ENCODE assay signal across 25 mouse cellular contexts in the genomic region with DNA sequence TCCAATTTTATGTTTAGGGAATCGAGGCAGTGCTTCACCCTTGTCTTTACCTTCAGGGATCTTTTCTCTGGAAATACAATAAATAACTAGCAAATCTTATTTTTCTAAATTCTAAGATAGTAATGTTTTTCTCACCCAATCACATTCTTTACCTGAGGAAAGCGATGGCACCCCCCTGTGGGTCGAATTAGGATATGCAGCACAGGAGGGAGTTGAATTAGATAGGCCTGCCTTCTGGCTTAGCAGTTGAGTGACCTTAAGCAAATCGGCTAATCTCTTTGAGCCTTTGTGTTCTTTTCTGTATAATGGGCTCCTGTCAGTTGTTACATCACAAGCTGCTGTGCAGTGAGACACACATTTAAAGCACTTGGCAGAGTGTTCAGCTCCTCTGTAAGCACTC. TPM values are rescaled to one million over a fixed set of nuclear protein-coding genes. Genes with fewer than 3 reads are reported as not detected.
DNase-seq lines count a peak whose midpoint lies in the region; TF ChIP-seq lines count a peak whose summit lies in the region.
"Had no signal": no experiment of that assay in that cellular context is flagged by ENCODE, and none has a peak within 500 bp of the region (broad histone marks: within the 10 kb centered on the region; RNA-seq: fewer than 3 reads in every experiment).

No protein-coding gene starts in this region.

- H3K4me2 ChIP-seq in CH12.LX (ENCODE audit: insufficient read depth, low read depth, poor library complexity, severe bottlenecking) = no peak overlapping the region
- H3K4me2 ChIP-seq: embryonic facial prominence, embryonic 12.5 days; forebrain, embryonic 15.5 days; hindbrain, embryonic 12.5 days had no signal

- H3K27ac ChIP-seq in CH12.LX (ENCODE audit: insufficient read depth, low read depth) = no peak overlapping the region
- H3K27ac ChIP-seq: embryonic facial prominence, embryonic 12.5 days; forebrain, embryonic 15.5 days; gastrocnemius, adult 2 months; hindbrain, embryonic 12.5 days had no signal

- dilution Hi-C loops in CH12.LX (cut with MboI; ENCODE audit: extremely low pct_ligation_motif_present, extremely low pct_unique_long_range_greater_than_20kb, low sequenced_read_pairs) = no loop called here

- in situ Hi-C loops in CH12.LX (cut with MboI; ENCODE audit: low pct_ligation_motif_present, low pct_unique_long_range_greater_than_20kb, low sequenced_read_pairs) = no loop called here

- H3K36me3 ChIP-seq in CH12.LX (replicated peaks in 1 of 2; ENCODE audit: control insufficient read depth in 1 of 2, insufficient read depth in 1 of 2, low read length in 1 of 2) = no peaks in the 10 kb centered on the region
- H3K36me3 ChIP-seq: embryonic facial prominence, embryonic 12.5 days; forebrain, embryonic 15.5 days; hindbrain, embryonic 12.5 days had no signal

- H3K79me2 ChIP-seq in CH12.LX (replicated peaks; ENCODE audit: control insufficient read depth, extremely low read depth, insufficient read depth, poor library complexity, severe bottlenecking) = no peaks in the 10 kb centered on the region

- peak; percentile 60 to 65 for DNase-seq in cerebellum, postnatal 10 days
- DNase-seq in cerebellum, adult 11 months = no peak
- peak; percentile 35 for DNase-seq in layer of hippocampus, adult 11-12 months (ENCODE audit: low spot score)
- no peak for DNase-seq in layer of hippocampus, postnatal 36 days
- peak; percentile 41 for DNase-seq in CH12.LX (ENCODE audit: extremely low read depth)
- DNase-seq in brain, embryonic 14.5 days (ENCODE audit: low read depth) = no peak
- no peak for DNase-seq in adrenal gland, postnatal 36 days
- no peak for DNase-seq in frontal cortex, postnatal 25 days (ENCODE audit: low spot score in 2 of 2)
- DNase-seq: adrenal gland, adult 2 months; B cell, adult 2 months; gastrocnemius, adult 2 months; kidney, adult 18-20 months; kidney, postnatal 14 days; liver; liver, postnatal 0 days; lung, postnatal 36 days; retina, postnatal 1 day; thymus, postnatal 4 days had no signal

- peak; percentile 42 for TF ChIP-seq RAD21 in CH12.LX (IDR thresholded peaks at IDR 0.05; ENCODE audit: low read depth, low read length)

- TF ChIP-seq EP300 in CH12.LX (IDR thresholded peaks at IDR 0.05; ENCODE audit: low read length) = no peak

- TF ChIP-seq CTCF in CH12.LX (conservative IDR thresholded peaks at IDR 0.05 in 1 of 2, IDR thresholded peaks at IDR 0.05 in 1 of 2; ENCODE audit: low read depth in 2 of 2, low read length in 2 of 2) = peak; percentile 33 to 67; a peak in 3 of 4 replicates
- TF ChIP-seq CTCF in brain, embryonic 14.5 days (IDR thresholded peaks at IDR 0.05; ENCODE audit: borderline replicate concordance, extremely low read depth, insufficient read depth, insufficient read length) = peak; percentile 12; the same call in 1 of the 2 replicates

- H3K27me3 ChIP-seq in CH12.LX (replicated peaks) = peaks cover 12% of the 10 kb centered on the region

- peaks cover 2 to 3% of the 10 kb centered on the region in 2 experiments; a peak in 3 of 4 replicates for H3K4me1 ChIP-seq in CH12.LX (ENCODE audit: control insufficient read depth in 1 of 2, insufficient read depth in 2 of 2)

- no peak overlapping the region for H3K4me3 ChIP-seq in CH12.LX (replicated peaks in 1 of 3; ENCODE audit: low read depth in 2 of 3, low read length in 2 of 3, poor library complexity in 1 of 3)
- H3K4me3 ChIP-seq: embryonic facial prominence, embryonic 12.5 days; forebrain, embryonic 15.5 days; gastrocnemius, adult 2 months; hindbrain, embryonic 12.5 days had no signal

- TF ChIP-seq POLR2A in CH12.LX (IDR thresholded peaks at IDR 0.05; ENCODE audit: low read depth, low read length) = no peak
- TF ChIP-seq POLR2A in brain, embryonic 14.5 days (IDR thresholded peaks at IDR 0.05; ENCODE audit: borderline replicate concordance, extremely low read depth, insufficient read depth, insufficient read length, poor library complexity, severe bottlenecking) = no peak

- no peak overlapping the region for H3K9ac ChIP-seq in CH12.LX (ENCODE audit: insufficient read depth, low read depth)
- H3K9ac ChIP-seq: embryonic facial prominence, embryonic 12.5 days; forebrain, embryonic 15.5 days; hindbrain, embryonic 12.5 days; liver, postnatal 0 days had no signal

- H3K9me3 ChIP-seq in CH12.LX (replicated peaks; ENCODE audit: low read length) = peaks cover 3% of the 10 kb centered on the region
- H3K9me3 ChIP-seq: embryonic facial prominence, embryonic 12.5 days; forebrain, embryonic 15.5 days; hindbrain, embryonic 12.5 days had no signal

TF ChIP-seq in CH12.LX, 34 proteins besides CTCF, POLR2A, EP300 and RAD21:
- TF ChIP-seq MEF2A (IDR thresholded peaks at IDR 0.05; ENCODE audit: borderline replicate concordance, low read depth, low read length) = no peak
- peak; percentile 62 for TF ChIP-seq SMC3 (IDR thresholded peaks at IDR 0.05; ENCODE audit: low read depth, low read length)
- TF ChIP-seq CHD1 (IDR thresholded peaks at IDR 0.05; ENCODE audit: low read depth, low read length) = no peak
- TF ChIP-seq E2F4 (IDR thresholded peaks at IDR 0.05; ENCODE audit: insufficient replicate concordance, low read depth, low read length) = no peak

RNA-seq across cellular contexts. Expression of gene Bhlha9, which starts 2.4 kb away (rescaled TPM):
- total RNA-seq in layer of hippocampus, postnatal 36 days (2021) = 1 to 10 TPM; 5.1 to 5.2 TPM
- total RNA-seq in CH12.LX (2012; rRNA removed) = not detected in 2 replicates
- not detected in 2 replicates for total RNA-seq in CH12.LX (2014; rRNA removed)
- polyA plus RNA-seq in CH12.LX (2012; ENCODE audit: insufficient read length, low read depth) = not detected in 2 replicates
- 0.37 and 0.64 TPM in 2 replicates for polyA plus RNA-seq in brain, embryonic 14.5 days (2012; rRNA removed)
- total RNA-seq in adrenal gland, postnatal 36 days (2021) = not detected
- total RNA-seq: adrenal gland, adult 2 months; ES-E14; gastrocnemius, adult 2 months; heart, adult 8-10 months; neutrophil, adult 5-6 weeks had no signal
- polyA plus RNA-seq: heart, postnatal 0 days had no signal

RNA-seq across cellular contexts. Expression of gene Trarg1, which starts 4.9 kb away (rescaled TPM):
- under 1 TPM; 0.17 to 0.51 TPM for total RNA-seq in layer of hippocampus, postnatal 36 days (2021)
- total RNA-seq in CH12.LX (2012; rRNA removed) (not detected in 2 replicates), CH12.LX (2014; rRNA removed) (not detected in 2 replicates)
- polyA plus RNA-seq in CH12.LX (2012; ENCODE audit: insufficient read length, low read depth) = not detected in 2 replicates
- 0.10 and 0.14 TPM in 2 replicates for polyA plus RNA-seq in brain, embryonic 14.5 days (2012; rRNA removed)
- total RNA-seq in adrenal gland, postnatal 36 days (2021) = 10 to 100 TPM; 46.5 to 59.3 TPM
- total RNA-seq: ES-E14; neutrophil, adult 5-6 weeks had no signal

RNA-seq across cellular contexts. Expression of gene Abr, which starts 52.6 kb away (rescaled TPM):
- total RNA-seq in layer of hippocampus, postnatal 36 days (2021) = 100 to 1,000 TPM; 502 to 515 TPM
- total RNA-seq in CH12.LX (2012; rRNA removed) (37.4 and 38.5 TPM in 2 replicates), CH12.LX (2014; rRNA removed) (21.0 and 21.4 TPM in 2 replicates)
- polyA plus RNA-seq in CH12.LX (2012; ENCODE audit: insufficient read length, low read depth) = 41.4 and 49.5 TPM in 2 replicates
- polyA plus RNA-seq in brain, embryonic 14.5 days (2012; rRNA removed) = 210 and 215 TPM in 2 replicates
- 10 to 100 TPM; 54.6 to 63.5 TPM for total RNA-seq in adrenal gland, postnatal 36 days (2021)

Comparison
In these comparisons a context has a peak if more than half of its experiments do, and no peak if none do; other contexts are left out.
1. DNase-seq: peak in cerebellum, postnatal 10 days (2 of 2), layer of hippocampus, adult 11-12 months (single experiment) and CH12.LX (single experiment); none in cerebellum, adult 11 months (single experiment), layer of hippocampus, postnatal 36 days (0 of 2), brain, embryonic 14.5 days (single experiment), adrenal gland, postnatal 36 days (0 of 2) and frontal cortex, postnatal 25 days (0 of 2).
2. RNA of gene Bhlha9, which starts 2.4 kb away (total RNA-seq): 5.1 to 5.2 TPM in layer of hippocampus, postnatal 36 days; not detected in CH12.LX and not detected in adrenal gland, postnatal 36 days; every median in the first group is over 4 times any median in the second.
3. RNA of gene Trarg1, which starts 4.9 kb away (total RNA-seq): 46.5 to 59.3 TPM in adrenal gland, postnatal 36 days; 0.17 to 0.51 TPM in layer of hippocampus, postnatal 36 days and not detected in CH12.LX; every median in the first group is over 10 times any median in the second.
4. RNA of gene Abr, which starts 52.6 kb away (total RNA-seq): 502 to 515 TPM in layer of hippocampus, postnatal 36 days; 54.6 to 63.5 TPM in adrenal gland, postnatal 36 days and 21.0 to 38.5 TPM in CH12.LX; every median in the first group is over 4 times any median in the second.